Mouse (Mus musculus) spleen, adult 2 months (tissue): ENCODE measurements around the gene Diras1. TPM values are rescaled to one million over a fixed set of nuclear protein-coding genes. Genes with fewer than 3 reads are reported as not detected.

Experiments used
- DNase-seq, 2 experiments: peaks; one replicate each; pipeline versions ENCODE4 v3.0.0 to v3.0.0-alpha.2; 2012 to 2021; ENCODE audit warnings: low spot score in 2 of 2, low read depth in 1 of 2
- H3K27ac ChIP-seq: fragments of 200-500 bp; 2 replicates; pipeline ENCODE4 v1.5.1; 2012; ENCODE audit warnings: low read length, inconsistent platforms; ENCODE audit not compliant: insufficient read depth
- H3K27me3 ChIP-seq: fragments of 200-500 bp; 2 replicates; pipeline ENCODE4 v1.6.1; 2012; ENCODE audit warnings: mild to moderate bottlenecking, moderate library complexity, low read length, inconsistent platforms; ENCODE audit not compliant: control insufficient read depth, insufficient read depth
- H3K36me3 ChIP-seq: fragments of 200-500 bp; 2 replicates; pipeline ENCODE4 v1.6.1; 2012; ENCODE audit warnings: mild to moderate bottlenecking, low read length, inconsistent platforms; ENCODE audit not compliant: control insufficient read depth, insufficient read depth
- H3K4me1 ChIP-seq: fragments of 200-500 bp; 2 replicates; pipeline ENCODE4 v1.6.1; 2011; ENCODE audit warnings: inconsistent platforms; ENCODE audit not compliant: control insufficient read depth, insufficient read depth, insufficient read length
- H3K4me3 ChIP-seq: fragments of 200-500 bp; 2 replicates; pipeline ENCODE4 v1.5.1; 2011; ENCODE audit warnings: mild to moderate bottlenecking, inconsistent platforms; ENCODE audit not compliant: insufficient read depth, insufficient read length; ENCODE audit errors: extremely low read depth
- CTCF ChIP-seq: fragments of 200-500 bp; IDR thresholded peaks from 2 replicates; pipeline ENCODE4 v1.5.1; 2011; ENCODE audit warnings: mild to moderate bottlenecking, inconsistent platforms; ENCODE audit not compliant: insufficient read depth, insufficient read length, insufficient replicate concordance; ENCODE audit errors: extremely low read depth
- POLR2A ChIP-seq: fragments of 200-500 bp; IDR thresholded peaks from 2 replicates; pipeline ENCODE4 v1.6.1; 2011; ENCODE audit warnings: low read depth, low read length, inconsistent platforms
- WGBS: fragments of 180-500 bp; shearing (Covaris S2); methylation state at CpG from one replicate; pipeline ENCODE4 v1.1.7; 2018; 5-methylcytosine and 5-hydroxymethylcytosine counted together
- polyA plus RNA-seq: library from polyadenylated mRNA; depleted of rRNA; stranded (reverse); fragments of >200 nt; gene quantifications from 2 replicates; pipeline ENCODE4 v1.2.3, GENCODE M21; 2012

The Diras1 gene
- polyA plus RNA-seq, 1 experiment, result 0.04 TPM

GRCm38 (mm10) chr10:81028219-81028618, 2.8 kb upstream of the Diras1 start:
- peaks cover 12% of the 10 kb centered on the region for H3K36me3 ChIP-seq
- TF ChIP-seq CTCF (no peak), POLR2A (no peak)
- no peak overlapping the region for H3K4me3 ChIP-seq
- DNase-seq, result no peak
- no peaks in the 10 kb centered on the region for H3K4me1 ChIP-seq
- no peak overlapping the region for H3K27ac ChIP-seq
- H3K27me3 ChIP-seq, result peaks cover 7% of the 10 kb centered on the region

GRCm38 (mm10) chr10:81027331-81027730, 1.9 kb upstream of the Diras1 start:
- WGBS, result 55% methylated on average over 4 of the region's 4 CpGs
- Histone ChIP-seq H3K27me3 (peaks cover 12% of the 10 kb centered on the region), H3K4me1 (no peaks in the 10 kb centered on the region), H3K36me3 (peaks cover 11% of the 10 kb centered on the region), H3K4me3 (no peak overlapping the region), H3K27ac (no peak overlapping the region)
- TF ChIP-seq CTCF (no peak), POLR2A (no peak)
- DNase-seq, result no peak

GRCm38 (mm10) chr10:81026857-81027256, 1.4 kb upstream of the Diras1 start:
- H3K4me3 ChIP-seq, result no peak overlapping the region
- no peaks in the 10 kb centered on the region for H3K4me1 ChIP-seq
- peaks cover 11% of the 10 kb centered on the region for H3K36me3 ChIP-seq
- DNase-seq, result no peak
- H3K27ac ChIP-seq, result no peak overlapping the region
- H3K27me3 ChIP-seq, result peaks cover 12% of the 10 kb centered on the region
- TF ChIP-seq CTCF, result no peak
- no peak for TF ChIP-seq POLR2A
- 92% methylated on average over 5 of the region's 5 CpGs for WGBS

GRCm38 (mm10) chr10:81025047-81025621, 328 bp downstream of the Diras1 start:
- peaks cover 12% of the 10 kb centered on the region for H3K27me3 ChIP-seq
- WGBS, result 4% methylated on average over 30 of the region's 43 CpGs
- DNase-seq, result no peak
- H3K36me3 ChIP-seq, result peaks cover 1% of the 10 kb centered on the region; the same call in 1 of the 2 replicates
- no peaks in the 10 kb centered on the region for H3K4me1 ChIP-seq
- TF ChIP-seq POLR2A (no peak), CTCF (no peak)
- H3K4me3 ChIP-seq, result no peak overlapping the region
- H3K27ac ChIP-seq, result no peak overlapping the region

- no peak overlapping the region for H3K4me3 ChIP-seq
- no peaks in the 10 kb centered on the region for H3K36me3 ChIP-seq
- 78% methylated on average over 5 of the region's 5 CpGs for WGBS
- H3K27me3 ChIP-seq, result peaks cover 12% of the 10 kb centered on the region
- H3K4me1 ChIP-seq, result no peaks in the 10 kb centered on the region
- TF ChIP-seq CTCF (no peak), POLR2A (no peak)
- DNase-seq, result no peak
- H3K27ac ChIP-seq, result no peak overlapping the region
These were observed 1.0 kb downstream of the Diras1 start for GRCm38 (mm10) chr10:81024346-81024937.

GRCm38 (mm10) chr10:81022744-81023143, 2.7 kb downstream of the Diras1 start:
- WGBS, result 70% methylated on average over 8 of the region's 8 CpGs
- no peaks in the 10 kb centered on the region for H3K36me3 ChIP-seq
- H3K27ac ChIP-seq, result no peak overlapping the region
- peaks cover 12% of the 10 kb centered on the region for H3K27me3 ChIP-seq
- no peak overlapping the region for H3K4me3 ChIP-seq
- H3K4me1 ChIP-seq, result no peaks in the 10 kb centered on the region
- TF ChIP-seq POLR2A (no peak), CTCF (no peak)
- no peak for DNase-seq

- TF ChIP-seq POLR2A, result no peak
- no peak for TF ChIP-seq CTCF
- Histone ChIP-seq H3K4me1 (no peaks in the 10 kb centered on the region), H3K27ac (no peak overlapping the region), H3K27me3 (peaks cover 12% of the 10 kb centered on the region), H3K36me3 (no peaks in the 10 kb centered on the region), H3K4me3 (no peak overlapping the region)
- DNase-seq, result no peak
- 10% methylated on average over 26 of the region's 26 CpGs for WGBS
These were observed 3.8 kb downstream of the Diras1 start for GRCm38 (mm10) chr10:81021547-81022110.
